Mouse (Mus musculus) ES-CJ7 (cell line): ENCODE data around the gene Acox3.

ENCODE experiments used
- DNase-seq: peaks from one replicate; pipeline ENCODE4 v3.0.0; 2011; ENCODE audit warnings: low read depth, low spot score

Acox3 gene

DNA sequence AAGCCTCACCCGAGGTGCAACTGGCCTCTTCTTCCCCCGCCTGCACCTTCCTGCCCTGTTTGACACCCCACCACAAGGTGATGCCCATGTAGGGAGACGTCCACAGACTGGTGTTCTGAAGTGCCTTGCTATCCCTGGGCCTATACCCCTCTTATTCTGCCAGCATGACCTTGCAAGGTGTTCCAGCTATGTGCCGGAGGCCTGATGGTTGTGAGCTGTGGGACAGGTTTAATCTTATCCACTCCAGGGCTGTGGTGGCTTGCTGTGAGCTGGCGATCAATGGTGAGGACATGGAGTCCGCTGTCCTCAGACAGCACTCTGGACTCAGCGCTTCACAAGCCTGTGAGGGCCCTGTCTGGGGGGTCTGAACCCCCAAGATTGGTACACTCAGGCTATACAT lies 27.5 kb downstream of the Acox3 start:
- DNase-seq = no peak

DNA sequence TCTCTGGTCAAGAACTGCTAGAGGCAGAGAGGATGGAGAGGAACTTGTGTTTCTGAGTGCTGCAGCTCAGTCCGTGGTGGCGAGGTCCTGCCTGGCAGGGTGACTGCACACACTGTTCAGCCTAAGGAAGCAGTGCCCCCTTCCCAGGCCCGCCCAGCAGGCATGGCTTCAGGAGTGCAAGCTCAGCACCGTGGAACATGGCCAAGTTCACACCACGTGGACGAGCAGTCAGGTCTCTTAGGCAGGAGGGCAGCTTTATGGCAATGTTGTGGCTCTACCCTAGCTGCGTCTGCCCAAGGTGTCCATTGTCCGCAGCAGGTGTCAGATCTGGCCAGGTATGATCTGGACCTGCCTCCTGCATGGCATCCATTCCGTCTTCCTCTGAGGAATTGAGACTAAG lies 28.3 kb downstream of the Acox3 start:
- DNase-seq = no peak

DNA sequence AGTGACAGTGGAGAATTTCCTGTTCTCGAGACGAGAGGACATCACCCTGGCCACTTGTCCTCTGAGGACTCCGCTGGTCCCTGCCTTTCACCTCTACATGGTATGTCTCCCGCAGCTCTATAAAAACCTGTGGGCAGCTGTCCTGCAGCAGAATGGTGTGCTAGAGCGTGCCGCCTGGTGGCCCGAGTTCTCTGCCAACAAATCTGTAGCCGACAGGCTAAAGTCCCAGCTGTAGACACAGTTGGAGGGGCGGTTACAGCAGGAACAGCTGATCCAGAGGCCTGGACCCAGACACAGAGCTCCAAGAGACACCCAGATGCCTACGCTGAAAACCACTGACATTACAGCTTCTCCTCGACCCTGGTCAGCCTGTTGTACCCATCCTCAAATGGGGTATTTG lies 29.1 kb downstream of the Acox3 start:
- DNase-seq = no peak

DNA sequence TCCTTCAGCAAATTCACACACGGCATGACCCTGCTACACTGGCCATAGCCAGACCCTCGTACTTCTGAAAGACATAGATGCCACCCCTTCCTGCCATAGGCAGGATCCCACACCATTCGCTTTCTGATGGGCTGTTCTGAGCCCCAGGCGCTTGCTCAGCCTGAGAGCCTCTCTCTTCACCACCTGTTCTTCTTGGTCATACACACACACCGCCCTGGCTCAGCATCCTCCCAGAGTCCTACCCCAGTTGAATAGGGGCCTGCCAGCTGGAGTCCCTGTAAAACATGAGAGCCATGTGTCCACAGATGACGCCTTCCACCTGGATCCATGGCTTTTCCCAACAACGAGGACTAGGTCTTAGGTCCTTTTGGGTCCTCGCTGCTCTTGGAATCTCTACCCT lies 29.9 kb downstream of the Acox3 start:
- DNase-seq = no peak

DNA sequence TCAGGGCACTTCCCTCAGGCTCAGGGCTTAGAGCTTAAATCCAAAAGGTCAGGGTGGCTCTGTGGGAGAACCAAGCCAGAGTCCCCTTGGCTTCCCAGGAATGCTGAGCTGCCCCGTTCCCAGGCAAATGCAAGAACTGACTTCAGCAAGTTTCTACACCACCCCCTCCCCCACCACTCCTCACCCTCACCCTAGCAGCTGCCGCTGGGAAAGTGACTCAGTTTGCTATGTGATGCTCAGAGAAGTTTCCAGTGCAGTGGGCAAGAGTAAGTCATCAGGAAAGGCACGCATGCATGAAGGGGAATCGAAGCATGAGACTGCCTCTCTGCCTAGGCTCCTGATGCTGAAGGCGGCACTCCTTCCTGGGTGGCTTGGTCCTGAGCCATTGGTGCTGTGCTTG lies 34.1 kb downstream of the Acox3 start:
- no peak for DNase-seq

DNA sequence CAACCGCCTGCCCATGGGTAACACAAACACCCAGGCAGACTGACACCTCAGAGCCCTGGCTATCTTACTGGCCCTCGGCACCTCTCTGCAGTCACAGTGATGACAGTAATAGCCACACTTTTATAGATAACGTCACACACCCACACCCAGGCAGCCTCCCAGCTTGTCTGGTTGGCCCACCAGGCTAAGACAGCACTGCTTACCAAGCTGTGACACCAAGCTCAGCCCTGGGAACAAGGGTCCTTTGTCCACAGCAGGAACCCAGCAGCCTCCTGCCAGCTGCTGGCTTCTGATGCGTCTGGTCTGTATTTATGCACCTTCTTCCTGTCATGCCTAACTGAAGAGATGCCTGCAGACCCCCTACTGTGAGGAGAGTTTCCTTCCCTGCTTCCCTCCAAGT lies 38.3 kb downstream of the Acox3 start:
- DNase-seq = peak; percentile 14

DNA sequence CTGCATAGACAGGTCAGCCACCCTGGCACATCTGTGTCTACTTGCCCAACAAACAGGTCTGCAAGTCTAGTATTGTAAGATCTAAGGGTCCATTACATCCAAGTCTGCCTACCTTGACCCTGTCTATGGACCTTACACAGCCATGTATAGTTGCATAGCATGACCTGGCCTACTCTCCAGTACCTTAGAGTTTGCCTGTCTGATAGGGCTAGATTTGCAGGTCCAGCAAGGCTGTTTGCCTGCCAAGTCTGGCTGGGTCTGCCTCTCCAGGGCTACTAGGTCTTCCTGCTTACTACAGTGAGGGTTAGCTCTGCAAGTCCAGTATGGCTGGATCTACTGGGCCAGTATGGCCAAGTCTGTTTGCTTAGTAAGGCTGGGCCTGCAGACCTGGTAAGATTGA lies 41.0 kb downstream of the Acox3 start:
- DNase-seq = no peak

DNA sequence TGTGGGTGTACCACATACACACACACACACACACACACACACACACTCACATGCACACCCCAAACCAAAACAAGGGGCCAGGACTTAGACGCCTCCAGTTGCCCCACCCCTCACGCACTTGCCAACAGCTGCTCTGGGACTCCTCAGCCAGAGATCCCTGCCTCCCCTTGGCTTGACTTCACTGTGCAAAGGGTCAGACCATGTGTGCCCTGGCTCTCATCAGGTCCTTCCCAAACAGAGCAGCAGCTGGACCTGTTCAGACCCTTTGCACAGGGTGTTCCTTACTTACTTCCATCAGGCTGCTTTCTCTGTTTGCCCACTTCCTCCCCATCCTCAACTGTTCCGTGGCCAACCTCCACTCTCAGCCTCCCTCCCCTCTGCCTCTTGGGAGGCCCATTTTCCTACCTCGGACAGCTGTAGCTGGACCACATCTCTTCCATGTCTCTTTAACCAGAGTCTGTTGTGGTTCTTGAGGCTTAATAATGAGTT lies 42.0 kb downstream of the Acox3 start:
- DNase-seq = no peak

DNA sequence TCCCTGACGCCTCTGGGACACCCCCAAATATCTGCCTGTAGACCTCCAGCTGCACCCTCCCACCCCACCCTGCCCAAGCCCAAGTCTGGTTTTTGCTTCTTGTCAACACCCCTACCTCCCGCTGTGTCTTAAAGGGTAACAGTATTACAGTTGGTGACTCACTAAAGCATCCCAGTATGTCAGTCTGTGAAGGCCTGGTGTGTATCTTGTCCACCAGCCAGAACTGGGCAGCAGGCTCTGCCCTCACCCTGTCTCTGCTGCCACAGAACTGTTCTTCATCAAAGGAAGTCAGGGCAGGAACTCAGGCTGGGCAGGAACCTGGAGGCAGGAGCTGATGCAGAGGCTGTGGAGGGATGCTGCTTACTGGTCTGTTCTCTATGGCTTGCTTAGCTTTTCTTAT lies 43.6 kb downstream of the Acox3 start:
- DNase-seq = no peak

DNA sequence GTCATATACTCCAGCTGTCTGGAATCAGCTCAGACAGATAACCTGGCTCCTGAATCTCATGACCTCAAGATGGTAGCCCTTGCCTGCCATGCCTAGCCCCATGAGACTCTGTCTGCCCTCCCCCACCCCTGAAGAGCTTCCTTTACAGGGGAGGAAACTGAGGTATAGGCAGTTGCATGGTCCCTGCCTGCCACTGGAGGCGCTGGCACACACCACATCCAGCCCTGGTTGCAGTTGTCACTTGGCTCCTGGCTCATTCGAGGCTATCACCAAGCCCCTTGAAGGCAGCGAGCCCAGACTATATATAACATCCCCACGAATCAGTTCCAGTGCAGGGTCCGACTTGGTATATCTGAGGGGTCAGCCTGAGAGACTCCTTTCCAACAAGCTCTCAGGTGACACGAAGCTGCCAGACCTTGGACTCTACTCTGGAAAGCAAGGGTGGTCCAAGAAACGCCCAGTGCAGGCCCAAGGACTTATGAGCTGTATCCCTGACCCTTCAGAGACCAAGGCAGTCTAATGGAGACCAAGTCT lies 44.5 kb downstream of the Acox3 start:
- DNase-seq = peak; percentile 17

DNA sequence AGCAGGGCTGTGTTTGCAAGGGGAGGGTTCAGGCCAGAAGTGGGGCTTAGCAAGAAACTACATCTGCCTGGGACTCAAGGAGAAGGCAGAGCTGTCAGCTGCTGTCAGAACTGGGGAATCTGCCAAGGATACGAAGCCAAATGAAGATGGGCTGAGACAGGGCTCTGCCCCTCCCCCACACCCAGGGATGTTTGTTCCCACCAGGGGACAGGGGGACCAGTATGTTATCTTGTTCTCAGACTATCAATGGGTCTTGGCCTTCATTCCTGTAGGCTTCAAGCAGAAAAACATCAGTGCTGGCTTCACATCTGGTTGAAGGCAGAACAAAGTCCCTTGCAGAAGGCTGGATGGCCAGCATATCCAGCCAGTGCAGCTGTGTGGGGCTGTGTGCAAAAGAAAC lies 45.8 kb downstream of the Acox3 start:
- DNase-seq = no peak

DNA sequence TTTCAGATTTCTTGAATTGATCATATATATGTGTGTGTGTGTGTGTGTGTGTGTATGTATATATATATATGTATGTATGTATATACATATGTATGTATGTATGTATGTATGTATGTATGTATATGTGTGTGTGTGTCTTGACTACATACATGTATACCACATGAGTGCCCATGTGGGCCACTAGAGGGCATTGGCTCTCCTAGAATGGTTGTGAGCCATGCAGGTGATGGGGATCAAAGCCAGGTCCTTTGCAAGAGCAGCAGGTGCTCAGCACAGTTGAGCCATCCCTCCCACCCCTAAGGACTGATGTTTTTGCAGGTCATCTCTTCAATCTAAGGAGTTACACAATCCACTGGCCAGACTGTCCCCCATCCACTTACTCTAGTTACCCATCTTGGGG lies 46.5 kb downstream of the Acox3 start:
- no peak for DNase-seq

DNA sequence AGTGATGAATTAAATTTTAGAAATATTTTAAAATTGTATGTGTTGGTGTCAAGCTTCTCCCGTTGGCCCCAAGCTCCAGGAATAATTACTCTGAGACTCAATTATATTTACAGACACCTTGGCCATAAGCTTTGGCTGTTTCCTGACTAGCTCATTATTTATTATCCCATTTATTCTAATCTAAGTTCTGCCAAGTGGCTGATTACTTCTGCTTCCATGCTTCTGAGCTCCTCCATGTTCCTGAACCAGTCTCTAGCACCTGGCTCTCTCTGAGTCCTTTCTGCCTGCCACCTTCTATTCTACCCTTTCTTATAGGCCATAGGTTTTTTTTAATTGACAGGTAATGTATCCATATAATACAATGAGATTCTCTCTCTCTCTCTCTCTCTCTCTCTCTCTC lies 47.9 kb downstream of the Acox3 start:
- no peak for DNase-seq

DNA sequence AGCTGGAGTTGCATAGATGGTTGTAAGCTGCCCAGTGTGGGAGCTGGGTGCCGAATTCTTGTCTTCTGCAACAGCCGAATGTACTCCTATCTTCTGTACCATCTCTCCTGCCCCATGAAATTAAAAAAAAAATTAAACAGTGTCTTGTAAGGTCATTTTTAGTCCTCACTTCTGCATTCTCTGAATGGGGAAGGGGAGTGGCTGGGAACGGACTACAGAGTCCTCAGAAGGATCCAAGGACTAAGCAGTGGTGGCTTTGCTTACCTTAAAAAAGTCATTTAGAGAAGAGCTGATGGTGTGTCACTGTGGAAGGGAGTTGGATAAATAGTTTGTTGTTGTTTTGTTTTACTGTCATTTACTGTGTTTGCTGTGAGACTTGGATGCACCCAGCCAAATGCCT lies 48.4 kb downstream of the Acox3 start:
- DNase-seq = no peak

DNA sequence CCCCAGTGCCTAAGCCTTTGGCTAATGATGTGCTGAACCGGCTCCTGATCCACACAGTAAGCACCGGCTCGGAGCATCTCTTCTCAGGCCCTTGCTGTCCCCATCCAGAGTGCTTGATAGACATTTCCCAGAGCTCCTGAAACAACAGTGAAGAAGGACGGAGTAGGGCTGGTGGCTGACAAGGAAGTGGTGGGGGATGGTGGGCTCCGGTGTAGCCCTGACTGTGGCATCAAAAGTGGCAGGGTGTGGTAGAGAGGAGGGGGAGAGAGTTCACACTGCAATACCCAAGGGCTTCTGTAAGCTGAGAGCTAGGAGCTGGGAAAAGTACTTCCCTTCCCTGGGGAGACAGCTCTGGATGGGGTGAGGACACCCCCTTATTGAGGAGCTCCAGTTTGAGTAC lies 48.9 kb downstream of the Acox3 start:
- no peak for DNase-seq

DNA sequence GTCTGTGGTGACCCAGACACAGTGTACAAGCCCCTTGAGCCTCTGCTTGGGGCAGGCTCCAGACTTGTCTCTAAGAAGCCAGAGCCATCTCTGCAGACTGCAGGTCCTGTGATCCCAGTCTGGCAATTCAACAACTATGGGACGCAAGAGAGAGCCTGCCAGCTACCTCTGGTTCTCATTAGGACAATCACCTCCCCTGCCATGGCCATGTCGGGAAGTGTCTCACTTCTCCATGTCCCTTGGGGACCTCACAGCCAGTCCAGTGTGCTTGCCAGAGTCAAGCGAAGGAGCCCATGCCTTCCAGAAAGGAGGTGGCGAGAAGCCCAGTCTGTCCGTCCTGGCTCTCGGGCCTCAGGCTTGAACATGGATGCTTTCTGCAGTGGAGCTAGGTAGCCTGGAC lies 50.0 kb downstream of the Acox3 start:
- DNase-seq = no peak

DNA sequence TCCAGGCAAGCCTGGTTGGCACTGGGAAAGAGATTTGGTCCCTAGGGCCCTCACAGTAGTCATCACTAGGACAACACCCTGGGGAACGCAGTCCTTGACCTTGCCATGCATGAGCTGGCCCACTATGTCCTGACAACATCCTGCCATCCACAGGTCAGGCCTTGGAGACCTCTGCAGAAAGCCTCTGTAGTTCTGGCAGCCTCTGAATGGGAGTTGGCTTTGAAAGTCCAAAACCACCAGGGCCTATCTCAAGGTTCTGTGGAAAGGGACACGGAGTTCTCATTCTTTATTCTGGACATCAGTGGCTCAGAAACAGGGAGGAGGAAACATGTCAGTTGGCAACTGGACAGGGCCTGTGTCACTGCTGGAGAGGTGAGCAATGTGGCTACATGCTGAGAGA lies 53.2 kb downstream of the Acox3 start:
- no peak for DNase-seq

DNA sequence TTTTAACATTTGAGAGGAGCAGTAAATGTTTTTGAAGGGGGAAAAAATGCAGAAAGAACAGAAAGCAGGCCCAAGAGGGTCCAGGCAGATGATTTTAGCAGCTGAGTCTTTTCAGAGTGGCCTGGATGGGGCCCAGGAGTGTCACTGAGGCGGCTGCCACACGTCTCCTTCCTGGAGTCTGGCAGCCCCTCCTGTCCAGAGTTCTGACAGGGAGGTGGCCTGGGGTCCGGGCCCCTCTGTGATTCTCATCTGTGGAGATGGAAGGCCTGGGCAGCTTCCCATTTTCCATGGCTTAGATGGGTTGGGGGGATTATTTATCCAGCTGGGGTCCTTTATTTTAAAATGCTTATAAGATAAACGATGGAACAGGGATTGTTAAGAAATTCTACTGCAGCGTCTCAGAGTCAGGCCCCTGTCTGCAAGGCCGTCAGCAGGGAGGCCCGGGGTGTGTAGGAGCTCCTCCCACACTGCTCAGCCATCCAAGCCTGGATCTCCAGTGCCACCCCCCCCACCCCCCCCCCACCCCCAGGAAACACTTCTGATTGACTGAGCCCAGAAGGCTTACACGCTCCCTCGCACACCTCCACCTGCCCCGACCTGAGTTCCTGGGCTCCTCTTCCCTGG lies 59.2 kb downstream of the Acox3 start:
- DNase-seq = no peak

DNA sequence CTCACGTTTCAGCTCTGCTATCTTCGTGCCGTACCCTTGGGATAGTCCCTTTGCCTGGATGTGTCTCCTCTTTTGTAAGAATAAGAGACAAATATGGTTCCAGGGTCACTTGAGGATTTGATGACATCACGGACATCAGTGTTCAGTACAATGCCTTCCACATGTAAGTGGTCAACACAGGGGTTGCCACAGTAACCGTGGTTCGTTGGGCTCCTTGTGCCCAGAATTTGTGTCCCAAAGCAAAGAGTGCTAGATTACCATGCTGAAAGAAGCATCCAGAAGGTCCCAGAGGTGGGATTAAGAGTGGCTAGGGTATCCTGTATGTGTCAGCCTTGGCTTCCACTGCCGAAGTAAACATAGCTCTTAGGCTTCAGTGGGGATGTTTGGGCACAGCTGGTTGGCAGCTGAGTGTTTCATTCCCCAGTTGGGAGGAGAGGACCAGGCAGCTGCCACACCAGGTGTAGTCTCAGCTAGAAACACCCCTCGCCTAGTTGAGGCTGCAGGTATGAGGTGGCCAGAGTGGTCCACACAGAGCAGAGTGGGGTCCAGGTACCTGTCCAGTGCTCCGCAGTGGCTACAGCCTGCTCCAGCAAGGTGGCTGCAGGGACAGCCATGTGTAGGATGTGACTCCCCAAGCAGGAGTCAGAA lies 60.7 kb downstream of the Acox3 start:
- no peak for DNase-seq

DNA sequence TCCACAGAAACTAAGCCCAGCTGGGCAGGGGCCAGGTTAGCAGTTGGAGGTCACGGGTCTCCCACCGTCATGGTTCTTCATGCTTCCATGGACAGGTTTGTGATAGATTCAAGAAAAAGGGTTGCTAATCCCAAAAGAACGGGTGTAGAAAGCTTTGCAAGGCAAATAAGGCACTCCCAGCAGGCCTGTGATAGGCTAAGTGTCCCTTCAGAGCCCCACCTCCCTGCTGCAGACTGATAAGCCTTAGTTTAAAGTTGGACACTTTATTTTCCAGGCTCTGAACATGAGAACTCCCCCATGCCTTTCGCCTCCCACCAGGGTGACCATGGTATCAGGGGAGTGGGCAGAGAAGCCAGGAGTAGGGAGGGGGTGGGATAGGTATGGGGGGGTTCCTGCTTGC lies 61.2 kb downstream of the Acox3 start:
- DNase-seq = no peak

DNA sequence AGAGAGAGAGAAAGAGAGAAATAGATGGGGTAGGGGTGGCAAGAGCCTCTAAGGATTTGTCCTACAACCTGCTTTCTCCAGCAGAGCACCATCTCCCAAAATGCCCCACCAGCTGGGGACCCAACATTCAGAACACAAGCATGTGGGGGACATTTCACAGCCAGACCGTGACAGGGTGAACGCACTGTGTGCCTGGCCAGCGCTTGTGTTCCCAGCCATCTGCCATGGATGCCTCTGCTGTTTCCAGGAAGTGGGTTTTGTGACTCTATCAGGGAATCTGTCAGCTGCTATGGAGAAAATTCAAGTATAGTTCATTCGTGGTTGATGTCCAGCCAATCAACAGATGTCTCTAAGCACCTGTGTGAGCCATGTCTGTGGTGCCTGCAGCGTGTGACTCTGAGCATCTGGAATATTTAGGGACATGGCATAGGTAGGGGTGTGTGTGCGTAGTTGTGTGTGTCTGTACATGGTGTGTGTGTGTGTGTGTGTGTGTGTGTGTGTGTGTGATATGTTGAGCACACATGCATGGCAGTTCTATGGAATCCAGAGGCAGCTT lies 63.2 kb downstream of the Acox3 start:
- DNase-seq = no peak

DNA sequence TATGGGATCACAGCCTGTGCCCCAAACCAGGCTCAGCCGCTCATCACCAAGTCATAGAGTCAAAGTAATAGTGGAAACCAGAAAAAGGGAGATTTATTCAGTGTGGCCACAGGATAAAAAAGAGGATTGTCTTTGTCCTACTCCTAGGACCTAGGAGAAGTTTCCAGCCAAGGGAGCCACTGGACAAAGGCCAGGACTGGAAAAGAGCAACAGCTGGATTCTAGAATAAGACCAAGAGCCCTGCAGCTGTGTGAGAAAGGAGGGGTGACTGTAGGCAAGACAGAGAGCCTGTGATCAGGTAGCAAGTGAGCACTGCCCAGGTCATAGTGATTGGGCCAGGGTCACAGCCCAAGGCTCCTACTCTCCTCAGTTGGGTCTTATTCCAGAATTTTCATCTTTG lies 64.1 kb downstream of the Acox3 start:
- no peak for DNase-seq

DNA sequence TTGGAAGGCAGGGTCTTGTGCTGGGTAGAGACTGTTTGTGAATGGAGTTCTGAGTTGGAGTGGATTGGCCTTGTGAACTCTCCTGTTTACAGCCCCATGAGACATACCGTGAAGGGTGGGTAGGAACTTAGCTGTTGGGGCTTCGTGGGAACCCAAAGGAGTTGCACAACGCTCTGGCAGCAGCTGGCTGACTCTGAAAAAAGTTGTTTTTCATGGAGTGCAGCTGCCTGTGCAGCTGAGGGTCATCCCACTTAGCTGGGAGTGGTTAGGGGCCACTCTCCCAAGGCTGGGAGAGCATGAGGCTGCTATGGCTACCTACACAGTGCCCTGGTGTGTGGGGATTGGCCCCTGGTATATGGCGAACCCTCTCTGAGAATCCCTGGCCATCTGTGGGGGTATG lies 64.7 kb downstream of the Acox3 start:
- no peak for DNase-seq
